Mouse (Mus musculus) small intestine, adult 2 months (tissue): Measurements from ENCODE around the gene Ncaph.

Experiments used
- CTCF ChIP-seq: fragments of 200-500 bp; IDR thresholded peaks from 2 replicates; pipeline ENCODE4 v1.5.1; 2012; ENCODE audit warnings: low read depth, mild to moderate bottlenecking, control low read depth, inconsistent platforms, low read length, moderate library complexity, mixed read lengths; ENCODE audit not compliant: insufficient replicate concordance, insufficient read length; ENCODE audit errors: extremely low read depth
- POLR2A ChIP-seq: fragments of 200-500 bp; IDR thresholded peaks from 2 replicates; pipeline ENCODE4 v1.6.1; 2012; ENCODE audit warnings: low read depth, mild to moderate bottlenecking, control low read depth, inconsistent platforms, low read length, moderate library complexity

DNA sequence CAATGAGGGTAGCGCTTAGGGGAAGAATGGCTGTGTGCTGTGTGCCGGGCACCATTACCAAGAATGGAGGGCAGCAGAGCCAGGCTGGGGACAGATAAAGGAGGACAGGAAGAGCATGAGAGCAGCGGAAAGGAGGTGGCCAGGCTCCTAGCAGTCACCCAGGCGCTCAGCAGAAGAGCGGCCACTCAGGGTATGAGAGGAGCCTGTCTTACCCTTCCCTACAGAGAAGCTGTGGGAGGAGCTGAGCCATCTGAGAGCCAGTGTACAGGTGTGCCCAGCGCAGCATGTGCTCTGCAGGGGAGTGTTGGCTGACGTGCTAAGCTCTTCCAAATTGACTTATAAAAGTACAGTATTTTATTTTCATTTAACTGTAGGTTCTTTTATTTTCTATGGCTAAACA, 64.9 kb downstream of the Ncaph start:
- TF ChIP-seq CTCF (no peak), POLR2A (no peak)
